Mouse (Mus musculus) kidney, embryonic 14.5 days (tissue): ENCODE measurements around the gene Saa4. TPM values are rescaled to one million over a fixed set of nuclear protein-coding genes. Genes with fewer than 3 reads are reported as not detected.
"Not testable (repeated sequence)": the region's sequence is repeated elsewhere in the genome, so short reads cannot be mapped to it uniquely, and the experiment has no call there.

Experiments
- ATAC-seq: fragments of 200-750 bp; cut with Nextera tagmentation; 2 replicates; pipeline ENCODE4 v1.8.0; 2017; ENCODE audit warnings: moderate number of reproducible peaks, mild to moderate bottlenecking, moderate TSS enrichment, moderate library complexity; ENCODE audit not compliant: low FRiP score, low TSS enrichment
- H3K27ac ChIP-seq: fragments of 300-500 bp; sonication (generic); 2 replicates; pipeline ENCODE4 v1.5.1; 2014; ENCODE audit warnings: low read depth, mild to moderate bottlenecking, low read length, moderate library complexity, mixed read lengths
- H3K27me3 ChIP-seq: fragments of 300-500 bp; sonication (generic); 2 replicates; pipeline ENCODE4 v1.6.1; 2014; ENCODE audit warnings: mild to moderate bottlenecking, low read length; ENCODE audit not compliant: control insufficient read depth, insufficient read depth
- H3K36me3 ChIP-seq: fragments of 300-500 bp; sonication (generic); 2 replicates; pipeline ENCODE4 v1.6.1; 2014; ENCODE audit warnings: low read length, mixed read lengths; ENCODE audit not compliant: control insufficient read depth, insufficient read depth
- H3K4me1 ChIP-seq: fragments of 300-500 bp; sonication (generic); 2 replicates; pipeline ENCODE4 v1.6.1; 2014; ENCODE audit warnings: low read length, mixed read lengths; ENCODE audit not compliant: control insufficient read depth, insufficient read depth
- H3K4me2 ChIP-seq: fragments of 300-500 bp; sonication (generic); replicated peaks from 2 replicates; pipeline ENCODE4 v1.6.1; 2014; ENCODE audit warnings: low read depth, mild to moderate bottlenecking, low read length
- H3K4me3 ChIP-seq: fragments of 300-500 bp; sonication (generic); 2 replicates; pipeline ENCODE4 v1.5.1; 2014; ENCODE audit warnings: mild to moderate bottlenecking, low read length
- H3K9ac ChIP-seq: fragments of 300-500 bp; sonication (generic); 2 replicates; pipeline ENCODE4 v1.6.1; 2014; ENCODE audit warnings: low read depth, mild to moderate bottlenecking, low read length, moderate library complexity
- H3K9me3 ChIP-seq: fragments of 300-500 bp; sonication (generic); 2 replicates; pipeline ENCODE4 v1.6.1; 2016; ENCODE audit warnings: low read length; ENCODE audit not compliant: control insufficient read depth
- WGBS: fragments of 180-500 bp; shearing (Covaris S2); extraction: QIAGEN DNeasy Blood & Tissue Kit; methylation state at CpG from one replicate; pipeline ENCODE4 v1.1.7; 2014; 5-methylcytosine and 5-hydroxymethylcytosine counted together
- polyA plus RNA-seq: library from polyadenylated mRNA; unstranded; fragments of >200 nt; fragmentation: Nextera tagmentation; extraction: Ambion mirVana; gene quantifications from 2 replicates; pipeline ENCODE4 v1.2.1, GENCODE M21; 2014

The Saa4 gene
- polyA plus RNA-seq, 1 experiment from 2014 or later, result not detected

DNA sequence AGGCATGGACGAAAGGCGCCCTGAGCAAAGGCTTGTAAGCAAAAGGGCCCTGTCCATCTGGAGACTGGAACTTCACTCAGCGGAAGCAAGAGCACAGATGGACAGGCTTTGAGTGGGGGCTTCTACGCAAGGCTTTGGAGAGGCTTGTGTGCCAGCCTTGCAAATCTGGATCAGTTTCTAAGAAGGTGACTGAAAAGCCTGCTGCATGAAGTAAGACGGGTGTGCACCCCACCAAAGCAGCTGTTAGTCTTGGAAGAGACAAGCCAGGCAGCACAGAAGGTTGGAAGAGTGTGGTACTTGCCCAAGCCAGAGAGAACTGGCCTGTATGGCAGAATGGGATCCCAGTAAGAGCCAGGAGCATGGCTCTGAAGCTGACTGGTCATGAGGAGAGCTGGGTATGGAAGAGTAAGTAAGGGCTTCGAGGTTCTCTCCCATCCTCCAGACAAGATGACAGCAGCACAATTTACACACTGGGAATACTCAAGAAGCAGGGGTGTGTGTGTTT, 31.8 kb downstream of the Saa4 start:
- ATAC-seq, result no peak
- no peak overlapping the region for H3K27ac ChIP-seq
- H3K4me3 ChIP-seq, result no peak overlapping the region
- H3K27me3 ChIP-seq, result no peaks in the 10 kb centered on the region
- H3K9me3 ChIP-seq, result no peaks in the 10 kb centered on the region
- no peak overlapping the region for H3K4me2 ChIP-seq
- no peaks in the 10 kb centered on the region for H3K4me1 ChIP-seq
- no peak overlapping the region for H3K9ac ChIP-seq
- H3K36me3 ChIP-seq, result peaks cover 90% of the 10 kb centered on the region
- 90% methylated on average over 6 of the region's 6 CpGs for WGBS

DNA sequence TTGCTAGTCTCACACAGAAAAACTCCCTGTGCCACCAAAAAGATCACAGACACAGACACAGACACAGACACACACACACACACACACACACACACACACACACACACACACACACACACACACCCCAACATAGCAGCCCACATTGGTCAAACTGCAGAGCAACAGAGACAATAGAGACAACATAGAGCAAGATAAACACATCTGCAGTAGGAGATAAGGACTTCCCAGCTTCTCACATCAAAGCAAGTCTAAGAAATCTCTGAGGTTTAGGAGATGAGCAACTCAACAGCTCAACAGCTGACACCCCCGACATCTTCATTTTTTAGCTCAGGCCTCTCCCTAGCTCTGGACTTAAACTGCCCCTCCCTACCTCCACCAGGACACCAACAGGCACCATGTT, 35.6 kb downstream of the Saa4 start:
- H3K27me3 ChIP-seq, result no peaks in the 10 kb centered on the region
- WGBS, result 89% methylated on average over 1 of the region's 1 CpGs
- H3K27ac ChIP-seq, result no peak overlapping the region
- no peak for ATAC-seq
- no peak overlapping the region for H3K4me2 ChIP-seq
- H3K4me3 ChIP-seq, result no peak overlapping the region
- H3K4me1 ChIP-seq, result no peaks in the 10 kb centered on the region
- no peaks in the 10 kb centered on the region for H3K9me3 ChIP-seq
- H3K36me3 ChIP-seq, result peaks cover 71% of the 10 kb centered on the region
- no peak overlapping the region for H3K9ac ChIP-seq

DNA sequence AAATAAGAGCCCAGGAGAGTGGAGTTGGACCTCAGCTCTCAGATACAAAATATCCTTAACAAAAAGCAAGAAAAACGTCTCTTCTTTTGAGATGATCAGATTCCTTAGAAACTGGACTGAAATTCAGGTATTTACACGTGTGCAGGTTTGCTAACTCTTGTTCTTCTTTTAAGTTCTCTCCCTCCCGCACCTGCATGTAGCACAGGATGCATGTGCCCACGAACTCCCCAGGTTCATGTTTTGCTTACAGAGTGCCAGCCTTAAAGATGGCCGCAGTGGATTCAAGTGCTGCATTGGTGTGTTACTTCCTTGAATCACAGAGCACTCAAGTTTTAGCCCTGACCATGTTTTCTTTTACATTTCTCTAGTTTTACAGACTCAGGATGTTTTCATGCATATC, 45.6 kb downstream of the Saa4 start:
- Histone ChIP-seq H3K4me2 (no peak overlapping the region), H3K9ac (no peak overlapping the region), H3K36me3 (peaks cover 34% of the 10 kb centered on the region), H3K9me3 (no peaks in the 10 kb centered on the region), H3K4me3 (no peak overlapping the region), H3K27me3 (no peaks in the 10 kb centered on the region), H3K27ac (no peak overlapping the region), H3K4me1 (no peaks in the 10 kb centered on the region)
- ATAC-seq, result no peak
- WGBS, result 91% methylated on average over 5 of the region's 5 CpGs

DNA sequence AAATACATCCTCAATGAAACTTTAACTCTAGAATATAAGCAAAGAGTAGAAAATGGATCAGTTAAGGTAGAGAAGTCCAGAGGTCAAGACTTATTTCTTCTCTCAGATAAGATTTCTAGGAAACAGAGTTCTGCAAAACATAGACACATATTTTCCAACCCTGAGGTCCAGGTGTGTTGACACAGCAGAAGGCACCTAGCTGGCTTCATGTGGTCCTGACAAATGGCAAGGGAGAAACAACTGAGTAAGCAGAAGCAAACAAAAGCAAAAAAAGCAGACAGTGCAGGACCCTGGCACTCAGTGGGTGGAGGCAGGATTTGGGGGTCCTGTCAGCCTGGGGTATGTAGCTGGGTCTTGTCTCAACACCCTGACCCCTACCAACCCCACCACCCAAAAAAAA, 51.7 kb downstream of the Saa4 start:
- H3K9me3 ChIP-seq, result no peaks in the 10 kb centered on the region
- no peak for ATAC-seq
- no peak overlapping the region for H3K4me2 ChIP-seq
- no peak overlapping the region for H3K9ac ChIP-seq
- no peaks in the 10 kb centered on the region for H3K27me3 ChIP-seq
- no peak overlapping the region for H3K4me3 ChIP-seq
- no peaks in the 10 kb centered on the region for H3K36me3 ChIP-seq
- no peaks in the 10 kb centered on the region for H3K4me1 ChIP-seq
- H3K27ac ChIP-seq, result no peak overlapping the region

DNA sequence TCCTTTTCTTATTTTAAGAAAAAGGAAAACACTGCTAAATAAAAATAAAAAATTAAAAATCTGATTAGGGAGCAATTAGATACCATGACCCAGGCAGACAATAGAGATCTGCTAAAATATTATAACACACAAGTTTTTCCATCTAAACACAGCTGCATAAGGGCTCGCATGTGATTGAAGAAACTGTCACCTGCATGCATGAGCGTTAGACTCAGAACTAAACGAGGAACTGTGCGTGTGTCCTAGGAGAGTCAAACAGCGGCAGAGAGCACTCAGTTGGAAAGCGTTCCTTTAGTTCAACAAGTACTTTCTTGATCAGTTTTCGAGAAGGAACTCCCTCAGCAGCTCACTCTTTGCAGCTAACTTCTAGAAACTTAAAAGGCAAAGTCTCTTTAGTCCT, 53.4 kb downstream of the Saa4 start:
- H3K27me3 ChIP-seq, ATAC-seq, H3K9me3 ChIP-seq, H3K4me1 ChIP-seq, H3K4me2 ChIP-seq, H3K27ac ChIP-seq, H3K4me3 ChIP-seq, H3K9ac ChIP-seq, H3K36me3 ChIP-seq: not testable (repeated sequence)
- WGBS, result 84% methylated on average over 7 of the region's 7 CpGs

DNA sequence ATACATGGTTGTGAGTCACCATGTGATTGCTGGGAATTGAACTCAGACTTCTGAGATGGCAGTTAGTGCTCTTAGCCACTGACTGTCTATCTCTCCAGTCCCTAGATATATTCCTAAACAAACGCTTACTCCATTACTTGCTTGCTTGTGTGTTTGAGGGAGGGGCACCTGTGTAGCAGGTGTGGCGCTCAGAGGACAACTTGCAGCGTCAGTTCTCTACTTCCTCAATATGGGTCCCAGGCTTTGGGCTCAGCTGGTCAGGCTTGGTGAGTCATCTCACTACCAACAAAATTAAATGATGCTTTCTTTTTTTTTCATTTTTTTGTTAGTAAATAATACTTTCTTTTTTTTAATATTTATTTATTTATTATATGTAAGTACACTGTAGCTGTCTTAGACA, 54.0 kb downstream of the Saa4 start:
- 86% methylated on average over 3 of the region's 3 CpGs for WGBS
- no peak for ATAC-seq

More for the DNA sequence above, 54.0 kb downstream of the Saa4 start:
- H3K4me3 ChIP-seq, result no peak overlapping the region
- H3K4me1 ChIP-seq, result no peaks in the 10 kb centered on the region
- no peak overlapping the region for H3K27ac ChIP-seq
- no peak overlapping the region for H3K9ac ChIP-seq
- no peaks in the 10 kb centered on the region for H3K9me3 ChIP-seq
- H3K36me3 ChIP-seq, result no peaks in the 10 kb centered on the region
- no peak overlapping the region for H3K4me2 ChIP-seq
- H3K27me3 ChIP-seq, result no peaks in the 10 kb centered on the region

Other genes with a start within 250 kb of the Saa4 start
- gene Sergef, start 92.8 kb downstream of the Saa4 start, polyA plus RNA-seq, result 10.9 and 15.7 TPM in 2 replicates
- 0.86 and 1.1 TPM in 2 replicates for gene Tph1, start 60.1 kb downstream of the Saa4 start, polyA plus RNA-seq
- 33.6 and 37.9 TPM in 2 replicates for gene Saal1, start 21.9 kb downstream of the Saa4 start, polyA plus RNA-seq
- 0.20 TPM in 1 of 2 replicates, not detected in the other for gene Saa3, start 16.9 kb downstream of the Saa4 start, polyA plus RNA-seq
- gene Saa1, start 10.4 kb upstream of the Saa4 start, polyA plus RNA-seq, result 2.3 and 2.6 TPM in 2 replicates
- 0.74 TPM in 1 of 2 replicates, not detected in the other for gene Saa2, start 19.2 kb upstream of the Saa4 start, polyA plus RNA-seq
- gene Hps5, start 63.5 kb upstream of the Saa4 start, polyA plus RNA-seq, result 11.1 and 25.6 TPM in 2 replicates
- gene Gtf2h1, start 63.5 kb upstream of the Saa4 start, polyA plus RNA-seq, result 37.0 and 43.2 TPM in 2 replicates
- gene Ldha, start 108.9 kb upstream of the Saa4 start, polyA plus RNA-seq, result 1,311 and 1,396 TPM in 2 replicates
- not detected in 2 replicates for gene Ldhc, start 128.6 kb upstream of the Saa4 start, polyA plus RNA-seq
- gene Tsg101, start 187.4 kb upstream of the Saa4 start, polyA plus RNA-seq, result 183 and 204 TPM in 2 replicates
- 10.1 and 13.6 TPM in 2 replicates for gene Uevld, start 225.9 kb upstream of the Saa4 start, polyA plus RNA-seq